Mouse (Mus musculus) CH12.LX (cell line): ENCODE measurements around the gene 6030468B19Rik. TPM values are rescaled to one million over a fixed set of nuclear protein-coding genes. Genes with fewer than 3 reads are reported as not detected.

Experiments
- DNase-seq: peaks from one replicate; pipeline ENCODE4 v3.0.0-alpha.2; 2013; ENCODE audit errors: extremely low read depth
- H3K27ac ChIP-seq: 2 replicates; pipeline ENCODE4 v1.5.1; 2012; ENCODE audit warnings: low read depth, mild to moderate bottlenecking, control low read depth, moderate library complexity; ENCODE audit not compliant: insufficient read depth
- H3K27me3 ChIP-seq: replicated peaks from 2 replicates; pipeline ENCODE3; 2012; ENCODE audit warnings: inconsistent platforms
- H3K36me3 ChIP-seq, 2 experiments: replicated peaks in 1 of 2; 2 replicates each; pipeline versions ENCODE3 to v1.6.1; 2012; ENCODE audit warnings: inconsistent platforms in 1 of 2, low read length in 1 of 2, mild to moderate bottlenecking in 1 of 2, mixed read lengths in 1 of 2, moderate library complexity in 1 of 2; ENCODE audit not compliant: control insufficient read depth in 1 of 2, insufficient read depth in 1 of 2
- H3K4me1 ChIP-seq, 2 experiments: 2 replicates each; pipeline ENCODE4 v1.6.1; 2012; ENCODE audit warnings: inconsistent platforms in 1 of 2, moderate library complexity in 1 of 2; ENCODE audit not compliant: insufficient read depth in 2 of 2, control insufficient read depth in 1 of 2
- H3K4me2 ChIP-seq: 2 replicates; pipeline ENCODE4 v1.6.1; 2012; ENCODE audit warnings: low read depth, mild to moderate bottlenecking, control low read depth; ENCODE audit not compliant: poor library complexity, insufficient read depth, severe bottlenecking
- H3K4me3 ChIP-seq, 3 experiments: fragments of 150-350 bp in 1 of 3; sonication (generic) in 1 of 3; replicated peaks in 1 of 3; 2 replicates each; pipeline versions ENCODE3 to v1.5.1; 2011 to 2012; ENCODE audit warnings: low read depth in 2 of 3, low read length in 2 of 3, mild to moderate bottlenecking in 2 of 3, moderate library complexity in 2 of 3, control low read depth in 1 of 3, improper control_type of control experiment in 1 of 3, inconsistent platforms in 1 of 3, mixed read lengths in 1 of 3; ENCODE audit not compliant: poor library complexity in 1 of 3
- H3K79me2 ChIP-seq: replicated peaks from 2 replicates; pipeline ENCODE4 v1.6.1; 2012; ENCODE audit warnings: mild to moderate bottlenecking, moderate library complexity; ENCODE audit not compliant: control insufficient read depth, poor library complexity, insufficient read depth, severe bottlenecking; ENCODE audit errors: extremely low read depth
- H3K9ac ChIP-seq: 2 replicates; pipeline ENCODE4 v1.6.1; 2012; ENCODE audit warnings: low read depth, mild to moderate bottlenecking, control low read depth, moderate library complexity; ENCODE audit not compliant: insufficient read depth
- H3K9me3 ChIP-seq: replicated peaks from 2 replicates; pipeline ENCODE3; 2012; ENCODE audit warnings: low read length, inconsistent platforms, mixed read lengths
- BHLHE40 ChIP-seq: IDR thresholded peaks from 2 replicates; pipeline ENCODE4 v1.6.1; 2011; ENCODE audit warnings: mild to moderate bottlenecking, low read depth, low read length, improper control_type of control experiment
- CHD1 ChIP-seq: IDR thresholded peaks from 2 replicates; pipeline ENCODE4 v1.6.1; 2012; ENCODE audit warnings: low read depth, low read length, improper control_type of control experiment, inconsistent platforms
- CTCF ChIP-seq, 2 experiments: IDR thresholded peaks in 1 of 2; conservative IDR thresholded peaks in 1 of 2; 2 replicates each; pipeline ENCODE4 v1.5.1; 2011 to 2012; ENCODE audit warnings: low read depth in 2 of 2, low read length in 2 of 2, improper control_type of control experiment in 1 of 2, inconsistent platforms in 1 of 2, mild to moderate bottlenecking in 1 of 2, moderate library complexity in 1 of 2
- EP300 ChIP-seq: IDR thresholded peaks from 2 replicates; pipeline ENCODE4 v1.6.1; 2011; ENCODE audit warnings: low read length, improper control_type of control experiment
- IRF4 ChIP-seq: IDR thresholded peaks from 2 replicates; pipeline ENCODE4 v1.6.1; 2014; ENCODE audit warnings: low read depth, mild to moderate bottlenecking, inconsistent platforms, low read length, improper control_type of control experiment
- MAFK ChIP-seq: IDR thresholded peaks from 2 replicates; pipeline ENCODE4 v1.6.1; 2011; ENCODE audit warnings: low read length, improper control_type of control experiment; ENCODE audit not compliant: insufficient replicate concordance
- MAX ChIP-seq: IDR thresholded peaks from 2 replicates; pipeline ENCODE4 v1.6.1; 2011; ENCODE audit warnings: low read length, improper control_type of control experiment
- MEF2A ChIP-seq: IDR thresholded peaks from 2 replicates; pipeline ENCODE4 v1.6.1; 2014; ENCODE audit warnings: low read depth, mild to moderate bottlenecking, inconsistent platforms, low read length, improper control_type of control experiment, borderline replicate concordance
- NRF1 ChIP-seq: IDR thresholded peaks from 2 replicates; pipeline ENCODE4 v1.6.1; 2014; ENCODE audit warnings: low read depth, mild to moderate bottlenecking, inconsistent platforms, low read length, improper control_type of control experiment, moderate library complexity
- RAD21 ChIP-seq: IDR thresholded peaks from 2 replicates; pipeline ENCODE4 v1.6.1; 2011; ENCODE audit warnings: low read depth, mild to moderate bottlenecking, low read length, improper control_type of control experiment, moderate library complexity
- RCOR1 ChIP-seq: conservative IDR thresholded peaks from 2 replicates; pipeline ENCODE4 v1.6.1; 2012; ENCODE audit warnings: low read depth, mild to moderate bottlenecking, inconsistent platforms, low read length, improper control_type of control experiment
- SMC3 ChIP-seq: IDR thresholded peaks from 2 replicates; pipeline ENCODE4 v1.6.1; 2011; ENCODE audit warnings: low read depth, low read length, improper control_type of control experiment
- USF1 ChIP-seq: IDR thresholded peaks from 2 replicates; pipeline ENCODE4 v1.6.1; 2014; ENCODE audit warnings: low read depth, mild to moderate bottlenecking, inconsistent platforms, low read length, improper control_type of control experiment
- dilution Hi-C: fragments of 300-500 bp; cut with MboI; formaldehyde crosslinking; loops from 2 replicates; pipeline ENCODE4 v1.14.3; 2020; ENCODE audit warnings: low sequenced_read_pairs; ENCODE audit not compliant: extremely low pct_unique_long_range_greater_than_20kb, extremely low pct_ligation_motif_present
- in situ Hi-C: fragments of 300-500 bp; cut with MboI; formaldehyde crosslinking; loops from 3 replicates; pipeline ENCODE4 v1.14.3; 2019; ENCODE audit warnings: low sequenced_read_pairs, low pct_ligation_motif_present, low pct_unique_long_range_greater_than_20kb, mixed read lengths
- polyA plus RNA-seq: library from polyadenylated mRNA; unstranded; fragments of >175 nt; gene quantifications from 2 replicates; pipeline ENCODE4 v1.2.1, GENCODE M21; 2012; ENCODE audit warnings: low read depth; ENCODE audit not compliant: insufficient read length
- total RNA-seq, 2 experiments: library from RNA; depleted of rRNA; stranded (reverse); fragments of 300-350 nt in 1 of 2; fragments of >200 nt in 1 of 2; gene quantifications; 2 replicates each; pipeline ENCODE4 v1.2.3; 2012 to 2014

6030468B19Rik gene
- total and polyA plus RNA-seq, 3 experiments: 0.93 to 1.7 (median 1.5) TPM

DNA sequence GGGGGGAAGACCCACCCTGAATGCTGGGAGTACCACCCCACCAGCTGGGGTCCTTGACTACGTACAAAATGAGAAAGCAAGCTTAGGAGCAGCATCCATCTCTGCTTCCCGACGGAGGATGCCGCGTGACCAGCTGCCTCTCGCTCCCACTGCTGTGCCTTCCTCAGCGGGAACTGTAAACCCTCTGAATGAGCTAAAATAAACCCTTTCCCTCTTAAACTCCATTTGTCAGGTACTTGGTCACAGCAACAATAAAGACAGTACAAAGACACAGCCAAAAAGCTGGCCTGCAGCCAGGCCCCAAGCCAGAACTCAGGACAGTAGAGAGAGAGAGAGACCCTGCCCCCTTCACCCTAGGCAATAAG is 27.8 kb upstream of the 6030468B19Rik start:
- Histone ChIP-seq H3K4me1 (peaks cover 20 to 67% of the 10 kb centered on the region in 2 experiments), H3K36me3 (peaks cover 68 to 90% of the 10 kb centered on the region in 2 experiments), H3K9me3 (no peaks in the 10 kb centered on the region), H3K27ac (no peak overlapping the region), H3K4me3 (no peak overlapping the region), H3K9ac (no peak overlapping the region), H3K79me2 (no peaks in the 10 kb centered on the region), H3K27me3 (no peaks in the 10 kb centered on the region), H3K4me2 (no peak overlapping the region)
- in situ Hi-C loops (no loop called here), dilution Hi-C loops (no loop called here)
- TF ChIP-seq CTCF (conservative IDR thresholded peaks at IDR 0.05 in 1 of 2, IDR thresholded peaks at IDR 0.05 in 1 of 2; ENCODE audit: low read depth in 2 of 2, low read length in 2 of 2) (no peak), RCOR1 (no peak), MAX (no peak), RAD21 (no peak), USF1 (no peak)
- no peak for DNase-seq

DNA sequence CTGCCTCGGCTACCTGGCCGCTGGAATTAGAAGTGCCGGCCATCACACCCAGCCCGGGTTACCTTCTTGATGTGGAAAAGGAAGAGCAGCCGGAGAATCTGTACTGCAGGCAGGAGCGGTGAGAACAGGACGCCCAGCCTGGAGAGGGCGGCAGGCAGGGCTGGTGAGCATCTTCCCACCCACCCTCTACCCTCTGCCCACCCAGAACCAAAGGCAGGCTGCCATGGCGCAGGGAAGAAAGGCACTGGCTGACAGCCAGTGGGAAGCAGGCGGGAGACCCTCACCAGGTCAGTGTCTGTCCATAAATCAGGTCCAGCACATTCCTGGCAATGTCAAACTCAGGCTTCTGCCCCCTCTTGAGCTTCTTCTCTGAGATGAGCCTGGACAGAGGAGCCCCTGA is 27.1 kb upstream of the 6030468B19Rik start:
- dilution Hi-C loops (no loop called here), in situ Hi-C loops (no loop called here)
- no peaks in the 10 kb centered on the region for H3K79me2 ChIP-seq
- peaks cover 20 to 68% of the 10 kb centered on the region in 2 experiments for H3K4me1 ChIP-seq
- peaks cover 66 to 90% of the 10 kb centered on the region in 2 experiments for H3K36me3 ChIP-seq
- H3K9me3 ChIP-seq: no peaks in the 10 kb centered on the region
- H3K9ac ChIP-seq: no peak overlapping the region
- TF ChIP-seq RCOR1: no peak
- TF ChIP-seq NRF1: no peak
- no peak overlapping the region for H3K4me2 ChIP-seq
- no peaks in the 10 kb centered on the region for H3K27me3 ChIP-seq
- H3K4me3 ChIP-seq: no peak overlapping the region
- DNase-seq: no peak
- H3K27ac ChIP-seq: no peak overlapping the region

DNA sequence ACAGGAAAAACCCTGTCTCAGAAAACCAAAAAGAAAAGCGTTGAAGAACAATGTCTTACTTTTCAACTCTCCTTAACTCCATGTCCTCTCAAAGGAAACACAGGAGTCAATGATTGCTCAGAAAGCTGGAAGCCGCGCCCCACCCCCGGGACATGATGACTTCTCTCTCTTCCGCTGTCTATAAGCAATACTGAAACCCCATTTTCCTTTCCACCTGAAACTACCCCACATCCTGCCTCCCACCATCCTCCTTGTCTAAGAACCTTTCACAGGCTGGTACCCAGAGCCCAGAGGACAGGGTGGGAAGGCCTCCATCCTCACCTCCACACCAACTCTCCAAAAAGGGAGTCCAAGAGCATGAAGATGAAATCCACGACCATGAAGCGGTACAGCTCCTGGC is 25.1 kb upstream of the 6030468B19Rik start:
- H3K4me3 ChIP-seq: no peak overlapping the region
- no peak for DNase-seq
- dilution Hi-C loops (no loop called here), in situ Hi-C loops (no loop called here)
- no peak overlapping the region for H3K27ac ChIP-seq
- TF ChIP-seq MEF2A (no peak), MAFK (no peak), BHLHE40 (no peak), CHD1 (no peak), EP300 (peak; percentile 54), SMC3 (no peak), IRF4 (0 out of 2 replicates have a peak, but pooled peaks have one; percentile 37)
- H3K79me2 ChIP-seq: no peaks in the 10 kb centered on the region
- peaks cover 66 to 91% of the 10 kb centered on the region in 2 experiments for H3K36me3 ChIP-seq
- peaks cover 20 to 70% of the 10 kb centered on the region in 2 experiments for H3K4me1 ChIP-seq
- H3K9me3 ChIP-seq: no peaks in the 10 kb centered on the region
- H3K4me2 ChIP-seq: no peak overlapping the region
- H3K27me3 ChIP-seq: no peaks in the 10 kb centered on the region
- no peak overlapping the region for H3K9ac ChIP-seq
